Mouse (Mus musculus) MEL (cell line): ENCODE results near the gene Nfix. TPM values are rescaled to one million over a fixed set of nuclear protein-coding genes. Genes with fewer than 3 reads are reported as not detected.

Experiments
- DNase-seq: peaks from one replicate; pipeline ENCODE4 v3.0.0; 2011; ENCODE audit warnings: low read depth, low spot score
- H3K27ac ChIP-seq: 2 replicates; pipeline ENCODE4 v1.5.1; 2012; ENCODE audit warnings: low read depth, mild to moderate bottlenecking, control low read depth, low read length, moderate library complexity; ENCODE audit not compliant: control insufficient read depth
- H3K27me3 ChIP-seq, 2 experiments: fragments of 150-350 bp in 1 of 2; sonication (generic) in 1 of 2; 2 replicates each; pipeline ENCODE4 v1.6.1; 2012; ENCODE audit warnings: low read length in 2 of 2, mild to moderate bottlenecking in 2 of 2, improper control_type of control experiment in 1 of 2, moderate library complexity in 1 of 2; ENCODE audit not compliant: insufficient read depth in 2 of 2, control insufficient read depth in 1 of 2
- H3K36me3 ChIP-seq, 2 experiments: 2 replicates each; pipeline ENCODE4 v1.6.1; 2012 to 2014; ENCODE audit warnings: low read length in 2 of 2, improper control_type of control experiment in 1 of 2, inconsistent platforms in 1 of 2, mild to moderate bottlenecking in 1 of 2; ENCODE audit not compliant: insufficient read depth in 2 of 2, control insufficient read depth in 1 of 2
- H3K4me1 ChIP-seq, 2 experiments: fragments of 150-350 bp in 1 of 2; sonication (generic) in 1 of 2; 2 replicates each; pipeline ENCODE4 v1.6.1; 2012; ENCODE audit warnings: low read length in 2 of 2, improper control_type of control experiment in 1 of 2, mild to moderate bottlenecking in 1 of 2; ENCODE audit not compliant: insufficient read depth in 2 of 2, control insufficient read depth in 1 of 2
- H3K4me3 ChIP-seq, 2 experiments: fragments of 150-350 bp in 1 of 2; sonication (generic) in 1 of 2; 2 replicates each; pipeline ENCODE4 v1.5.1; 2012; ENCODE audit warnings: low read depth in 2 of 2, low read length in 2 of 2, mild to moderate bottlenecking in 2 of 2, moderate library complexity in 2 of 2, control low read depth in 1 of 2, improper control_type of control experiment in 1 of 2; ENCODE audit not compliant: control insufficient read depth in 1 of 2, insufficient read depth in 1 of 2
- H3K79me2 ChIP-seq: 2 replicates; pipeline ENCODE4 v1.6.1; 2012; ENCODE audit warnings: mild to moderate bottlenecking, low read length, moderate library complexity; ENCODE audit not compliant: control insufficient read depth, poor library complexity, insufficient read depth
- H3K9ac ChIP-seq: 2 replicates; pipeline ENCODE4 v1.6.1; 2012; ENCODE audit warnings: low read depth, mild to moderate bottlenecking, control low read depth, low read length, moderate library complexity; ENCODE audit not compliant: control insufficient read depth, poor library complexity, severe bottlenecking
- H3K9me3 ChIP-seq: fragments of 150-350 bp; sonication (generic); replicated peaks from 2 replicates; pipeline ENCODE4 v1.6.1; 2012; ENCODE audit warnings: mild to moderate bottlenecking, low read length, improper control_type of control experiment, moderate library complexity; ENCODE audit not compliant: insufficient read depth
- CHD2 ChIP-seq: IDR thresholded peaks from 2 replicates; pipeline ENCODE4 v1.6.1; 2011; ENCODE audit warnings: low read length, improper control_type of control experiment
- CTCF ChIP-seq, 3 experiments: IDR thresholded peaks in 2 of 3; conservative IDR thresholded peaks in 1 of 3; 2 replicates each; pipeline ENCODE4 v1.5.1; 2011 to 2012; ENCODE audit warnings: low read length in 3 of 3, low read depth in 2 of 3, mild to moderate bottlenecking in 2 of 3, improper control_type of control experiment in 1 of 3, inconsistent platforms in 1 of 3, mixed read lengths in 1 of 3, moderate library complexity in 1 of 3; ENCODE audit not compliant: control insufficient read depth in 1 of 3, insufficient read depth in 1 of 3, poor library complexity in 1 of 3, severe bottlenecking in 1 of 3
- E2F4 ChIP-seq: IDR thresholded peaks from 2 replicates; pipeline ENCODE4 v1.6.1; 2011; ENCODE audit warnings: low read depth, low read length, improper control_type of control experiment, borderline replicate concordance
- ELF1 ChIP-seq: IDR thresholded peaks from 2 replicates; pipeline ENCODE4 v1.6.1; 2014; ENCODE audit warnings: low read depth, mild to moderate bottlenecking, inconsistent platforms, low read length, improper control_type of control experiment, moderate library complexity
- EP300 ChIP-seq, 2 experiments: IDR thresholded peaks; 2 replicates each; pipeline ENCODE4 v1.6.1; 2011; ENCODE audit warnings: improper control_type of control experiment in 2 of 2, low read length in 2 of 2, low read depth in 1 of 2, mild to moderate bottlenecking in 1 of 2
- ETS1 ChIP-seq: IDR thresholded peaks from 2 replicates; pipeline ENCODE4 v1.6.1; 2012; ENCODE audit warnings: low read depth, mild to moderate bottlenecking, inconsistent platforms, low read length, improper control_type of control experiment, moderate library complexity
- GABPA ChIP-seq: IDR thresholded peaks from 2 replicates; pipeline ENCODE4 v1.6.1; 2012; ENCODE audit warnings: low read depth, mild to moderate bottlenecking, inconsistent platforms, low read length, improper control_type of control experiment, moderate library complexity
- GATA1 ChIP-seq: IDR thresholded peaks from 2 replicates; pipeline ENCODE4 v1.6.1; 2011; ENCODE audit warnings: low read depth, low read length, improper control_type of control experiment
- HCFC1 ChIP-seq: IDR thresholded peaks from 2 replicates; pipeline ENCODE4 v1.6.1; 2012; ENCODE audit warnings: low read depth, mild to moderate bottlenecking, inconsistent platforms, low read length, improper control_type of control experiment, moderate library complexity
- JUND ChIP-seq: IDR thresholded peaks from 2 replicates; pipeline ENCODE4 v1.6.1; 2011; ENCODE audit warnings: low read depth, mild to moderate bottlenecking, improper control_type of control experiment, low read length
- MAX ChIP-seq: IDR thresholded peaks from 2 replicates; pipeline ENCODE4 v1.6.1; 2011; ENCODE audit warnings: low read length, improper control_type of control experiment
- MEF2A ChIP-seq: IDR thresholded peaks from 2 replicates; pipeline ENCODE4 v1.6.1; 2014; ENCODE audit warnings: low read depth, mild to moderate bottlenecking, inconsistent platforms, low read length, improper control_type of control experiment; ENCODE audit not compliant: poor library complexity, insufficient replicate concordance, severe bottlenecking; ENCODE audit errors: extremely low read depth
- MXI1 ChIP-seq: IDR thresholded peaks from 2 replicates; pipeline ENCODE4 v1.6.1; 2011; ENCODE audit warnings: mild to moderate bottlenecking, low read depth, low read length, improper control_type of control experiment
- MYB ChIP-seq: IDR thresholded peaks from 2 replicates; pipeline ENCODE4 v1.6.1; 2011; ENCODE audit warnings: mild to moderate bottlenecking, low read depth, low read length, improper control_type of control experiment
- MYC ChIP-seq: IDR thresholded peaks from 2 replicates; pipeline ENCODE4 v1.6.1; 2011; ENCODE audit warnings: low read depth, mild to moderate bottlenecking, low read length, improper control_type of control experiment, moderate library complexity
- NELFE ChIP-seq: IDR thresholded peaks from 2 replicates; pipeline ENCODE4 v1.6.1; 2011; ENCODE audit warnings: low read depth, low read length, improper control_type of control experiment
- NRF1 ChIP-seq: IDR thresholded peaks from 2 replicates; pipeline ENCODE4 v1.6.1; 2014; ENCODE audit warnings: low read depth, mild to moderate bottlenecking, inconsistent platforms, low read length, improper control_type of control experiment, moderate library complexity; ENCODE audit not compliant: poor library complexity, insufficient read depth, severe bottlenecking
- POLR2A ChIP-seq, 2 experiments: IDR thresholded peaks; 2 replicates each; pipeline ENCODE4 v1.6.1; 2011 to 2012; ENCODE audit warnings: low read length in 2 of 2, mild to moderate bottlenecking in 2 of 2, control low read depth in 1 of 2, improper control_type of control experiment in 1 of 2, low read depth in 1 of 2, moderate library complexity in 1 of 2; ENCODE audit not compliant: control insufficient read depth in 1 of 2, insufficient read depth in 1 of 2, poor library complexity in 1 of 2
- POLR2AphosphoS2 ChIP-seq: IDR thresholded peaks from 2 replicates; pipeline ENCODE4 v1.6.1; 2011; ENCODE audit warnings: low read length, improper control_type of control experiment
- RAD21 ChIP-seq: IDR thresholded peaks from 2 replicates; pipeline ENCODE4 v1.6.1; 2011; ENCODE audit warnings: mild to moderate bottlenecking, low read depth, low read length, improper control_type of control experiment
- RCOR1 ChIP-seq: IDR thresholded peaks from 2 replicates; pipeline ENCODE4 v1.6.1; 2012; ENCODE audit warnings: low read depth, mild to moderate bottlenecking, inconsistent platforms, low read length, improper control_type of control experiment
- SIN3A ChIP-seq: IDR thresholded peaks from 2 replicates; pipeline ENCODE4 v1.6.1; 2012; ENCODE audit warnings: low read length, improper control_type of control experiment, inconsistent platforms
- SMC3 ChIP-seq: IDR thresholded peaks from 2 replicates; pipeline ENCODE4 v1.6.1; 2011; ENCODE audit warnings: low read depth, low read length, improper control_type of control experiment
- TAL1 ChIP-seq: IDR thresholded peaks from 2 replicates; pipeline ENCODE4 v1.6.1; 2012; ENCODE audit warnings: mild to moderate bottlenecking, inconsistent platforms, low read length, moderate library complexity, mixed read lengths
- TBP ChIP-seq: IDR thresholded peaks from 2 replicates; pipeline ENCODE4 v1.8.0; 2011; ENCODE audit warnings: low read depth, low read length, improper control_type of control experiment
- TCF12 ChIP-seq: IDR thresholded peaks from 2 replicates; pipeline ENCODE4 v1.6.1; 2014; ENCODE audit warnings: low read depth, mild to moderate bottlenecking, inconsistent platforms, low read length, improper control_type of control experiment, moderate library complexity
- UBTF ChIP-seq: IDR thresholded peaks from 2 replicates; pipeline ENCODE4 v1.6.1; 2012; ENCODE audit warnings: low read depth, mild to moderate bottlenecking, inconsistent platforms, low read length, improper control_type of control experiment, moderate library complexity, borderline replicate concordance; ENCODE audit not compliant: insufficient read depth
- USF1 ChIP-seq: IDR thresholded peaks from 2 replicates; pipeline ENCODE4 v1.6.1; 2014; ENCODE audit warnings: low read depth, mild to moderate bottlenecking, inconsistent platforms, low read length, improper control_type of control experiment, moderate library complexity
- ZC3H11A ChIP-seq: IDR thresholded peaks from 2 replicates; pipeline ENCODE4 v1.6.1; 2012; ENCODE audit warnings: low read depth, mild to moderate bottlenecking, inconsistent platforms, low read length, improper control_type of control experiment
- ZKSCAN1 ChIP-seq: IDR thresholded peaks from 2 replicates; pipeline ENCODE4 v1.6.1; 2012; ENCODE audit warnings: low read depth, mild to moderate bottlenecking, inconsistent platforms, low read length, improper control_type of control experiment, moderate library complexity
- ZNF384 ChIP-seq: IDR thresholded peaks from 2 replicates; pipeline ENCODE4 v1.6.1; 2012; ENCODE audit warnings: low read depth, mild to moderate bottlenecking, inconsistent platforms, low read length, improper control_type of control experiment
- polyA plus RNA-seq, 2 experiments: library from polyadenylated mRNA; stranded (reverse) in 1 of 2; unstranded in 1 of 2; fragments of >175 nt in 1 of 2; fragments of >200 nt in 1 of 2; gene quantifications; 2 replicates each; pipeline versions ENCODE4 v1.2.1 to v1.2.4; 2012; ENCODE audit warnings: low replicate concordance in 2 of 2, low read depth in 1 of 2; ENCODE audit not compliant: insufficient read length in 2 of 2, insufficient read depth in 1 of 2, missing spikeins in 1 of 2
- total RNA-seq: library from RNA; depleted of rRNA; stranded (reverse); fragments of 300-350 nt; gene quantifications from 2 replicates; pipeline ENCODE4 v1.2.3, GENCODE M21; 2012

Gene Nfix
- total and polyA plus RNA-seq, 3 experiments, result 14.4 to 29.1 TPM; not detected in 1

DNA sequence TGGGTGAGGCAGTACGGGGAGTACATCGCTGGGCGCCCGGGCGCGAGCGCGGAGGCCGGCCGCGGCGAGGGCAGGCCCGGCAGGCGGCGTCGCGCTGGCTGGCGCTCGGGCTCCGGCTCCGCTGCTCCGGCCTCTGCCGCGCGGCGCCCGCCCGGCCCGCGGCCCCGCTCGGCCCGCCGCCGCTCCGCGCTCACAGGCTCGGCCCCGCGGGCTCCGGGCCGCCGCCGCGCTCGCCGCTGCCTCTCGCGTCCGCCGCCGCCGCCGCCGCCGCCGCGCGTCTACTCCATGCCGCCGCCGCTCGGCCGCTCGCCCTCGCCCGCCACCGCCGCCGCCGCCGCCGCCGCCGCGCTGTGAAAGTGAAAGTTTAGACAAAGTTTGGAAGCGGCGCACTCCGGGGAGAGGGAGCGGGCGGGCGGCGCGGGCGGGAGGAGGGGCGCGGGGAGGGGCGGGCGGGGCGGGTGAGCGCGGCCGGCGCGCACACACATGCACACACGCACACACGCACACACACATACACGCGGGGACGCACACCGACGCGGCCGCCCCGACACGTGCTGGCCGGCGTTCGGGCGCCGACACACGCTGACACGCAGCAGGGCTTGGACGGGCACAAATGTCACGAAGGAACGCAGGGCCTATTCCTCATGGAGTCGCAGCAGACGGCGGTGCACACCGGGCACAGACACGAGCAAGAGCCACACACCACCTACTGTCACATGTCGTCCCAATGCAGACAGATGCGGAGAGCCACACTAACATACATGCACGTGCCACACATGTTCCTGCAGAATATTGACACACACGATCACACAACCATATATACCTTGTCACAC is at the start of gene Nfix (continued):
- TF ChIP-seq POLR2A (IDR thresholded peaks at IDR 0.05; ENCODE audit: control insufficient read depth in 1 of 2, insufficient read depth in 1 of 2, low read depth in 1 of 2, low read length in 2 of 2, poor library complexity in 1 of 2) (peak; percentile 34 to 50; a peak in 1 of 4 replicates), RAD21 (no peak), CHD2 (no peak), GATA1 (no peak), TAL1 (no peak)

DNA sequence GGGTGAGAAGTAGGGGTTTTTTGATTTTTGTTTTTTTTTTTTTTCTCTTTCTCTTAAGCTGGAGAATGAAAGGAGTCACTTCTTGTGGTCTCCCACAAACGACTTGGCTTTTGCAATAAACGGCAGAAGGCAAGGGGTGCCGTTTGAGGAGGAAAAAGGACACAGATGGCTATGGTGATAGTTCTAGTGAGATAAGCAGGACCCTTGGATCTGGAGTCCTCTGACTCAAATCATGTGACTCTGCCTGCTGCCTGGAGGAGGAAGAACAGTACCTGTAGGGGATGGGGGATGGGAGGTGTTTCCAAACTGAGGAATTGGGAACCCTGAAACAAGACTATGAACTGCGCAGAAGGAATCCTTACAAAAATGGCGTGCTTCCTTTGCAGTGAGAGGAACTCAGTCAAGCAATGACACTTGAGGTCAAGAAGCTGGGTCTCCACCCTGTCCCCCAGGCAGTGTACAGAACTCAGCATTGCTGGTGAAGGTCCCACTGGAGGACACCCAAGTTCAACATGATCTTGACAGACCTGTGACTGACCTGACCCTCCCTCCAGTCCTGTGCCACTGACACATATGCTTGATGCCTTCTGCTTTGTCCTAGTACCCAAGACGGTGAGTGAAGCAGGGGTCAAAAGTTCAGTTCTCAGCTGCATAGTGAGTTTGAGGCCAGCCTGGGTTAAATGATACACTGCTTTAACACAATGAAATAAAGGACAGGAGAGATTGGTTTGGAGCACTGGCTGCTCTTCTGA is 47.7 kb upstream of the Nfix start:
- Histone ChIP-seq H3K27me3 (no peaks in the 10 kb centered on the region), H3K36me3 (peaks cover 13 to 31% of the 10 kb centered on the region in 2 experiments), H3K4me1 (peaks cover 7 to 18% of the 10 kb centered on the region in 2 experiments; a peak in 3 of 4 replicates), H3K9me3 (no peaks in the 10 kb centered on the region), H3K27ac (peak overlapping the region; percentile 98), H3K4me3 (peak overlapping the region; percentile 69 to 73), H3K79me2 (peaks cover 31% of the 10 kb centered on the region), H3K9ac (peak overlapping the region; percentile 81)
- DNase-seq, result peak; percentile 92
- TF ChIP-seq JUND (0 out of 2 replicates have a peak, but pooled peaks have one; percentile 41), ETS1 (peak; percentile 93), SMC3 (no peak), USF1 (peak; percentile 95), MYC (peak; percentile 71; the same call in 1 of the 2 replicates), ELF1 (peak; percentile 80), CTCF (IDR thresholded peaks at IDR 0.05 in 2 of 3, conservative IDR thresholded peaks at IDR 0.05 in 1 of 3; ENCODE audit: control insufficient read depth in 1 of 3, insufficient read depth in 1 of 3, low read depth in 2 of 3, low read length in 3 of 3, poor library complexity in 1 of 3, severe bottlenecking in 1 of 3) (no peak), MEF2A (no peak), NRF1 (no peak), GABPA (no peak), EP300 (IDR thresholded peaks at IDR 0.05; ENCODE audit: low read depth in 1 of 2, low read length in 2 of 2) (peak; percentile 97 to 99), SIN3A (peak; percentile 91), POLR2A (IDR thresholded peaks at IDR 0.05; ENCODE audit: control insufficient read depth in 1 of 2, insufficient read depth in 1 of 2, low read depth in 1 of 2, low read length in 2 of 2, poor library complexity in 1 of 2) (peak in 1 of 2 experiments; percentile 57; a peak in 2 of 4 replicates), MXI1 (peak; percentile 65), ZKSCAN1 (no peak), HCFC1 (peak; percentile 68), TBP (peak; percentile 69; the same call in 1 of the 2 replicates), TCF12 (peak; percentile 96), UBTF (no peak), MYB (peak; percentile 98), POLR2AphosphoS2 (peak; percentile 77), CHD2 (peak; percentile 81), NELFE (peak; percentile 25; the same call in 1 of the 2 replicates), ZC3H11A (no peak), ZNF384 (peak; percentile 91), E2F4 (0 out of 2 replicates have a peak, but pooled peaks have one; percentile 45), RAD21 (no peak), GATA1 (peak; percentile 96), RCOR1 (peak; percentile 84; the same call in 1 of the 2 replicates), MAX (peak; percentile 75; the same call in 1 of the 2 replicates)
